Mouse (Mus musculus): ENCODE data around the gene Bnc1. TPM values are rescaled to one million over a fixed set of nuclear protein-coding genes. Genes with fewer than 3 reads are reported as not detected.
A peak's percentile ranks its signal among the peaks of the same experiment; 100 is the strongest.

Bnc1 gene
- not detected in 2 replicates for polyA plus RNA-seq (2012; ENCODE audit: insufficient read depth, insufficient read length, missing spikeins)

DNA sequence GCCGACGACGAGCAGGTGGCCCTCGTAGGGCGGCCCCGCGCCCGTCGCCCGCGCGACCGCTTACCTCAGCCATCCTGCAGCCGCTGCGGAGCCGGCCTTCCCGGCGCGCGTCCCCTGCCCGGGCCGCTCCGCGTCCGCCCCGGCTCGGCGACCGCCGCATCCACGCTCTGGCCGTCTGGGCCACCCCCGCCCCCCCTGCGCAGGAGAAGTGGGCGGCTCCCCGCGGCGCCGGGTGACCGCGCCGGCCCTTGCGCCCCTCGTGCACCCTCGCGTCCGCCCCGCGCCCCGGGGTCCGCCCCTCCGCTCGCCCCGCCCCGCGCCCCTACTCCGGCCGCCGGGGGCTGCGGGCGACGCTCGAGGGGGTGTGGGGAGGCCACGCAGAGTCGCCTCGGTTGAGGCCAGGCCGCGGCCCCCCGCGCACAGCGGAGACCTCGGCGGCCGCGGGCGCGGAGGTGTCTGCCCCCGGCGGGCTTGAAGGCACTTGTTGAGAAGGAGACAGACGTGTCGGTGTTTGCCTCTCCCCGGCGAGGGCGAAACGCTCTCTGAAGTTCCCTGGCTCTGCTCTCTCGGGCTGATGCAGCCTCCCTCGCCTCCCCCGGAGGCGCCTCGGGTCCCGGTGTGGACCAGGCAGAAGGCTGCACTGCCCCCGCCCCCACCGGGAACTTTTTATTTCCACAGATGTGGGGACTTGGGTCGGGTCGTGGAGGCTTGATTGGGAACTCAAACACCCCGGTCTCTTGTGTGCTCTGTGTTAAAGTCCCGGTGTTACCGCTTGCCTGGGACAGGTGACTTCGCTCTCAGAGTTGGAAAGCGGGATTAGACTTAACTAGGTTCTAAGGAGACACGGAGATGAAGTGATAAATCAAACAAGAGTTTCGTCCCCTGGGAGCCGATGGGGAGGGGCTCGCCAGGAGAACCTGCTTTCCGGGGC lies at the start of gene Bnc1:
Bnc1 (minus strand) TSS at position 162 of the 931 bp plus-strand sequence.
- H3K27ac ChIP-seq (replicated peaks; ENCODE audit: low read depth, low read length): no peak within 1 kb of the TSS
- 0 out of 2 replicates have a peak, but pooled peaks cover 3% of the 10 kb centered on the region for H3K4me1 ChIP-seq (ENCODE audit: control insufficient read depth, insufficient read depth, insufficient read length, low read length)
- H3K4me3 ChIP-seq (ENCODE audit: insufficient read depth, low read depth, low read length): peak within 1 kb of the TSS; percentile 39; the same call in 1 of the 2 replicates

DNA sequence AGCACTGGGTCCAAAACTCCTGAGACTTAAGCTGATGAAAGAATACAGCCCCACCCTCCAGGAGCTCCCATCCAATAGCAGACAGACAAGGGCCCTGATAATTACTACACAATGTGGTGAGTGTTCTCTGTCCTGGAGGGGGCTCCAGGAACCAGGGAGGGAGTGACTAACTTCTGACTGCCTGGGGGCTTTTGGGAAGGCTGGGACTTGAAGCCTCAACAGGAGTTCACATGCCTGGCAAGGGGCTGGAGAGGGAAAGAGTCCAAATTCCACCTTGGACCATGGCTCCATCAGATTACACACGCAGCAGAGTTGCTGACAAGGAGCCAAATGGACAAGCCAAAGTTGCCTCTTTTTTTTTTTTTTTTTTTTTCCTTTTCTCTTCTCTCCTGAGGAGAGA lies 41.3 kb upstream of the Bnc1 start:
- Histone ChIP-seq H3K4me3 (ENCODE audit: insufficient read depth, low read depth, low read length) (no peak overlapping the region), H3K4me1 (ENCODE audit: control insufficient read depth, insufficient read depth, insufficient read length, low read length) (no peaks in the 10 kb centered on the region), H3K27ac (replicated peaks; ENCODE audit: low read depth, low read length) (no peak overlapping the region)

DNA sequence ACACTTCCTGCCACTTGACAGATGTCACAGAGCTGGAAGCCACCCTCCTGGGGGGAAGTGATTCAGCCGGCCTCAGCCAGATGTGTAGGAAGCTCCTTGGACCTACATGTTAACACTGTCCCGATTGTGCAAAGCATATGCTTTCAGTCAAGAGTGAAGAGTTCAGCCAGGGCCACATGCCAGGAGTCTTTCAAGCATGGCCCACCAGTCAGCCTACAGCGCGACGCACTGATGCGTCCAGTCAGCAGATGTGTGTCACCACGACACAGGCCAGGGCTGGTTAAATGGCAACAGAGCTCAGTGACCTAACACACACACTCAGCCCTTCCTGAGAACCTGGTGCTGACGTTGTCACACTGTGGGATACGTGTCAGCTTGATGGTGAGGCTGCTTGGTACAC lies 37.6 kb upstream of the Bnc1 start:
- Histone ChIP-seq H3K4me3 (ENCODE audit: insufficient read depth, low read depth, low read length) (no peak overlapping the region), H3K27ac (replicated peaks; ENCODE audit: low read depth, low read length) (no peak overlapping the region), H3K4me1 (ENCODE audit: control insufficient read depth, insufficient read depth, insufficient read length, low read length) (no peaks in the 10 kb centered on the region)

DNA sequence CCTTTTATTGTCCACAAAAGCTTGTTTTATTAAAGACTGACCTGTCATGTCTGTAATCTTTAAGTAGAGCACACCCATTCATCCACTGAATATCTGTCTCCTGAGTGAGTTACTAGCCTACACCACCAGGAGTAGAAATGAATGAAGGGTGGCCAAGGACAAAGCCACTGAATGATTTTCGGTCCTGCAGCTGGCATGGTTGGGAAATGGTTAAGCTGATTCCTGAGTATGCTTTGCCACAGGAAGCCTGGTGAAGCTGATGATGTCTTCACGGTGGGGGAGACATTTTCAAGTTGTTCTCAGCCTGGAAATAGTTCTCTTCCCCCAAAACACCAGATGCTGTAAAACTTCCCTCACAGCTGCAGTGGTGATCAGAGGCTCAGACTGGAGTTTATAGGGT lies 33.7 kb upstream of the Bnc1 start:
- H3K4me3 ChIP-seq (ENCODE audit: insufficient read depth, low read depth, low read length): no peak overlapping the region
- no peaks in the 10 kb centered on the region for H3K4me1 ChIP-seq (ENCODE audit: control insufficient read depth, insufficient read depth, insufficient read length, low read length)
- no peak overlapping the region for H3K27ac ChIP-seq (replicated peaks; ENCODE audit: low read depth, low read length)

DNA sequence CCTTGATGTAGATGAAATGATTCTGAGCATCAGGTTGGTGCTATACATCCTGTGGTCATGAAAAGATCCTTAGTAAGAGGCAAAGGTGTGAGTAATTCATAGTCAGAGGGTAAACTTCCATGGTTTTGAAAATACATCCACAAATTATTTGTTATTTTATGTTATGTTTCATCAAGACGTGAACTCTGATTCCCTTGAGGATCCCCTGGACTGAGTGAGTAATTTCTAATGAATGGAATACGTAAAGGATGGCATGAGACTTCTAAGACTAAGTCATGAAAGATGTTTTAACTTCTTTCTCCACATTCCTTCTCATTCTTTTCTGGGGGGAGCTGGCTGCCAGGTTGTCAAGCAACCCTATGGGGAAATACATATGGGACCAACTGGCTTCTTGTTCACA lies 31.6 kb upstream of the Bnc1 start:
- H3K27ac ChIP-seq (replicated peaks; ENCODE audit: low read depth, low read length): no peak overlapping the region
- H3K4me1 ChIP-seq (ENCODE audit: control insufficient read depth, insufficient read depth, insufficient read length, low read length): no peaks in the 10 kb centered on the region
- H3K4me3 ChIP-seq (ENCODE audit: insufficient read depth, low read depth, low read length): no peak overlapping the region

DNA sequence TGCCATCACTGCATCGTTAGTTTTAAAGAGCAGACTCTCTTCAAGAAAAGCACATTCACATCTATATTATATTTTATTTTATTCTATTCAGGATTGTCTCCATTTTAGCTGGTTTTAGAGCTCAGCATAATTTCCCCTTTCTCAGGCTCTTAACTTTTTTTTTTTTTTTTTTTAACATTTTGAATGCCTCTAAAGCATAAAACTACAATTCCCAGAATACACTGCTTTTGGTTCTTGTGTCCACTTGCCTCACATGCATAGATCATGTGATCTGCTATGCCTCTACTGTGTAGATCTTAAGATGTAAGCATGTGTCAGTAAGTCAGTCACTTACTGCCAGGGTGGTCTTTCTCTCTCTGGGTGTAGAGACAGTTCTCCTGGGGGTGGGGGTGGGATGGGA lies 30.3 kb upstream of the Bnc1 start:
- Histone ChIP-seq H3K4me1 (ENCODE audit: control insufficient read depth, insufficient read depth, insufficient read length, low read length) (no peaks in the 10 kb centered on the region), H3K27ac (replicated peaks; ENCODE audit: low read depth, low read length) (no peak overlapping the region), H3K4me3 (ENCODE audit: insufficient read depth, low read depth, low read length) (no peak overlapping the region)

DNA sequence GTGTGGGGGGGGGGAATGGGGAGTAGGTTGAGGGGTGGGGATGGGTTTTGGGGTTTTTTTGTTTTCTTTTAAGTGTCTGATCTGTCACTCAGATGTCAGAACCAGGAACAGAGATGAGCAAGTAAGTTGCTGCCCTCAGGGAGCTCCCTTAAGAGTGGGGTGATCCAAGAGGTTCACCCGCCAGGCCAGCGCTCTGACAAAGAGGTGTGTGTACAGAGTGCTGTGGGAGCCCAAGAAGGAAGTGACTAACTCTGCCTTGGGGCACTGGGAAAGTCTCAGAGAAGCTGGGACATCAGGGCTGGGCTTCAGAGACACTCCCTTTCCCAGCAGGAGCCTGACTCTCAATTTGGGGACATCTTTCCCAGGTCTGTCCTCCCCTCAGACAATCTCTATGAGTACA lies 25.9 kb upstream of the Bnc1 start:
- Histone ChIP-seq H3K4me1 (ENCODE audit: control insufficient read depth, insufficient read depth, insufficient read length, low read length) (no peaks in the 10 kb centered on the region), H3K4me3 (ENCODE audit: insufficient read depth, low read depth, low read length) (no peak overlapping the region), H3K27ac (replicated peaks; ENCODE audit: low read depth, low read length) (no peak overlapping the region)

DNA sequence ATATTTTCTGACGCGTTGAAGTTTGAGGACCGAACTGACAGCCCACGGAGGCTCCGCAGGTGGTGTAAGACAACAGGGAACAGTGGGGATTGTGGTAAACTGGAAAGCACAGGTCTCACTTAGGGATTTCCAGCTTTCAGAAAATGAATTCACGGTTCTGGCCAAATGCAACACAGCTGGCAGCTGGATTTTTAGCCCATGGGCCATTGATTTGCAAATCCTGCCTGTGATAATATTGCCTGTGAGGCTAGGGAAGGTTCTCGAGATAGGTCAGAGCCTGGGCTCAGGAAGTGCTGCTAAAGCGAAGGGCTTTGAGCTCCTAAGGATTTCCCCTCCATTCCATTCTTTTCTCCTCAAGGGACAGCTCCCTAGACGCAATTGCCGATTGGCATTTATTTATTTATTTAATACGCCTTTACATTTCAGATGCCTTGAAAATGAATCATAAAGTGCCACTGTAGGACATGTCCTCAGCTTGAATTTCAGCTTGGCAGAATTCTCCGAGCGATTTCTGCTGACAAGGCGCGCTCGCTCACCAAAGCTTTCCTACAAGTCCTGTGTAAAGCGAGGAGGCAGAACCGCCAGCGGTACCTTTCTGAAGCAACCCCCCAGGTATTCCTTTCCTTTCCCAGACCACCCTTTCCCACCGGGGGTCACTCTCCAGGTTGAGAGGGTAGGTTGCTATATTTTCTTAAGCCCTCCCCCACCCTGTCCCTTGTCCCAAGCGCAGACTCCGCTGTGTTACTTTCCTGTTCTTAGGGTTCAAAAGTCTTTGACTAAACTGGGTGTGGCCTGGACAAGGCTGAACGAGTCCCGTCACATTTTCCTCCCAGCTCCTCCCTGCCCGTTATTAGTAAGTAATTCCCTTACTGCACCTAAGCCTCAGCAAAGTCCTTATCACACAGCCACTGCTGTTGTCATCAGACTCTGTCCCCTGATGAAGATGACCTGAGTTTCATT lies 24.9 kb upstream of the Bnc1 start:
- Histone ChIP-seq H3K4me1 (ENCODE audit: control insufficient read depth, insufficient read depth, insufficient read length, low read length) (no peaks in the 10 kb centered on the region), H3K27ac (replicated peaks; ENCODE audit: low read depth, low read length) (no peak overlapping the region), H3K4me3 (ENCODE audit: insufficient read depth, low read depth, low read length) (no peak overlapping the region; the same call in 1 of the 2 replicates)

DNA sequence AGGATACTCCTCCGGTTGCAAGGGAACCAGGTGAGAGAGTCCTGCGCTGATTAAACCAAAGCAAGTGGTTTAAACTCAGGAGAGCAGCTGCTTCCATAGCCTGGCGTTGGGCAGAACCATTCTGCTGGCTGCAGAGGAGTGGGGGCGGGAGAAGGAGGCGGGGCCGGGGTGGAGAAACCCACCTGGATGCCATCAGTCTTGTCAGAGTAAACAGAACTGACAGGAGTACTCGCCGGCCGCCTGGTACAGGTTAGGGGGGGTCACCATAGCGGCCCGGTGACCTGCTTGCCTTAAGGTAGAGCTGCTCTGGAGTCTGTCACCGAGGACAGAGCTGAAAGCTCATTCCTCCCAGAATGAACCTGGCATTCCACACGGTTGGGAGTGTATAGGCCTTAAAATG lies 20.4 kb upstream of the Bnc1 start:
- Histone ChIP-seq H3K4me3 (ENCODE audit: insufficient read depth, low read depth, low read length) (no peak overlapping the region), H3K27ac (replicated peaks; ENCODE audit: low read depth, low read length) (no peak overlapping the region), H3K4me1 (ENCODE audit: control insufficient read depth, insufficient read depth, insufficient read length, low read length) (no peaks in the 10 kb centered on the region)

DNA sequence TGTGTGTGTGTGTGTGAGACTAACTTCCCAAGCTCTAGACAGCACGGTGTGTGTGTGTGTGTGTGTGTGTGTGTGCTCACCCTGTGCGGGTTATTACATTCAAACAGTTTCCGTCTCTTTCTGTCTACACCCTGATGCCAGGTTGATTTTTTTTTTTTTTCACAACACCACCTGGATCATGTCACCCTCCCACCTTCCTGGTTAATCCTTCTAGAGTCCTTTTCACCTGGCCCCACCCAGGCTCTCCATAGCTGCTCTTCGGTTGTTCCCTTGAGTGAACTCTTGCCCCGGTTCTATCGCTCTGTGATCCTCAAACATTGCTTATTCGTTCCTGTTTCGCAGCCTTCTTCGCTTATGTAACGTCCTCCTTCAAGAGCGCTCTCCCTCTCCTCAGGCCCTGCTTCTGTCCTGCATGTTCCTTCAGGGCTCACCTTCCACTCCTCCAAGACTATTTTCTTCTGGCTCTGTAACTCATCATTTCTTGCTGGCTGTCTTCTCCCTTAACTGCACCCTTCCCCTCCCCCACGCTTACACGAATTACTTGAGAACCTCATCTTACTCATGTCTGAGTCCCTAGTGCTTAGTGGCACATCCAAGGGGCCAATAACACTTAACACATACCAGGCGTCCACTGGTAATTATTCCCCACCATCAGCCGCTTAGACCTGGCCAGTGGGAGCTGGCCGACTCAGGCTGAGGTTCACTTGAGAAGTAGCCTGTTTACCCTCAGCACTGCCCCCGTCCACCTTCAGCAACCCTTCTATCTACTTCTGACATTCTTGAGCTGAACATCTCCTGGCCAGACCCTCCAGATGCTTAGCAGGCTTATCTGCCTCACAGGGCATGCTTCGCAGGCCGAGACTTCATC lies 19.7 kb upstream of the Bnc1 start:
- no peaks in the 10 kb centered on the region for H3K4me1 ChIP-seq (ENCODE audit: control insufficient read depth, insufficient read depth, insufficient read length, low read length)
- H3K27ac ChIP-seq (replicated peaks; ENCODE audit: low read depth, low read length): no peak overlapping the region
- no peak overlapping the region for H3K4me3 ChIP-seq (ENCODE audit: insufficient read depth, low read depth, low read length)

DNA sequence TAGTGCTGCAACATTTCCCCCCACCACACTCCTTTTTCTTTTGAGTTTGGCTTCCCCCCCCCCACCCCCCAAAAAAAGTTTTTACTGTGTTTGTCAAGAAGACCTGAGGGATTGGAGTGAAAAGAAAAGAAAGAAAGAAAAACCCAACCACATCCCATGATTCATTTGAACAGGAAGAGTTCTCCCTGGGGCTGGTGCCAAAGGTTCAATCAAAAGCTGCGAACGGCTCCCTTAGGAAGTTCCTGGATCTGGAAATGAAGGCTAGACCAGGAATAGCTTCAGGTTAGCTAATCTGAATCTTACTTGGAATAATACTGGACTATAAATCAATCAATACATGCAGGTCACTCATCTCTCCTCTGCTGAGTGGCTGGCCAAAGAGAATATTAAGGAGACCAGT lies 15.1 kb upstream of the Bnc1 start:
- Histone ChIP-seq H3K27ac (replicated peaks; ENCODE audit: low read depth, low read length) (no peak overlapping the region), H3K4me3 (ENCODE audit: insufficient read depth, low read depth, low read length) (no peak overlapping the region), H3K4me1 (ENCODE audit: control insufficient read depth, insufficient read depth, insufficient read length, low read length) (no peaks in the 10 kb centered on the region)

DNA sequence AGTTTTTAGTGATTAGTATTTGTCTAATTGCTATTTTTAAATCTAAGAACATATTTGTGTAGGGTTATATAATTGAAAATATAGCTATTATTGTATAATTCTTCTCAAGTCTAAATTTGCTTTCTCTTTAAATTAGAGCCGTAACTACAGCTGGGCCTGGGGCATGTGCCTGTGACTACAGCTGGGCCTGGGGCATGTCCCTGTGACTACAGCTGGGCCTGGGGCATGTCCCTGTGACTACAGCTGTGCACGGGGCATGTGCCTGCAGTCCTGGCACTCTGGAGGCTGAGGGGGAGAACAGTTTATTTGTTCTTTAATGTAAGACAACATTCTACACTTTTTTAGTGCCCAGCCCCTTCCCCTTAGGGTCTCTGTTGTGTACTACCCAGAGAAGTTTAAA lies 12.1 kb upstream of the Bnc1 start:
- no peaks in the 10 kb centered on the region for H3K4me1 ChIP-seq (ENCODE audit: control insufficient read depth, insufficient read depth, insufficient read length, low read length)

DNA sequence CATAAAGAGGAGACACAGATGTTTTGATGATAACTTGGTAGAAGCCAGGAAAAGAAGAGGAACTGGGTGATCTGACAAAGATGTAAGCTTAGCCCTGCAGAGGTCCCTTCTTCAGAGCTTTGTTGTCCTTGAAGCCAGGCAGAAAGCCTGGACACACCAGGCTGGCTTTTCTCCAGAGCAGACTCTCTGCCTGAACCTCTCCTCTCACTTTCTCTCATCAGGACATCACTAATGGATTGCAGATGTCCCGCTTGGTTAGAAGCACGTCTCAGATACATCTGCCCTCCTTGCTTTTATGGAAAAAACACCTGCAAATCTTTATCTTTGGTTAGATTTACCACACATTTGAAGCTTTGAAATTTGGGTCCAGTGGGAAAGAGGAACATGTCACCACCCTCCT lies 7.7 kb upstream of the Bnc1 start:
- Histone ChIP-seq H3K4me1 (ENCODE audit: control insufficient read depth, insufficient read depth, insufficient read length, low read length) (no peaks in the 10 kb centered on the region), H3K27ac (replicated peaks; ENCODE audit: low read depth, low read length) (no peak overlapping the region)

More for the DNA sequence above, 12.1 kb upstream of the Bnc1 start:
- Histone ChIP-seq H3K4me3 (ENCODE audit: insufficient read depth, low read depth, low read length) (no peak overlapping the region), H3K27ac (replicated peaks; ENCODE audit: low read depth, low read length) (no peak overlapping the region)

DNA sequence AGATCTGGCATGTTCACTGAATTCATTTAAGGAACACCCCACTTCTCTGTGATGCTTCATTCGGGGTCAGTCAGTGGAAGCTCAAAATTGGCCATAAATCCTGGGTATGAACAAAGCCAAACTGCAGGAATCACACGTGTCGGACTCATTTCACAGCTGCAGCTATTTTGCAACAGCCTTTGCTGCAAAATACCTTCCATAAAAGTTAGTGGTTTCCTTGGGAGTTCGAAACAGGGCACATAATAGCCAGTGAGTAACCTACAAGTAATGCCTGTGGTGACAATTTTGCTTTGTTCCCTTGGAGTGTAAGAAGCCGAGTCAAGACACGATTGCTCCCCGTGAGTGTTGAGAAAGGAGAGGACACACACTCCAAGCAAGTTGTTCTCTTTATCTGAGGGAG lies 7.3 kb upstream of the Bnc1 start:
- Histone ChIP-seq H3K4me1 (ENCODE audit: control insufficient read depth, insufficient read depth, insufficient read length, low read length) (no peaks in the 10 kb centered on the region), H3K4me3 (ENCODE audit: insufficient read depth, low read depth, low read length) (no peak overlapping the region), H3K27ac (replicated peaks; ENCODE audit: low read depth, low read length) (no peak overlapping the region)

More for the DNA sequence above, 7.7 kb upstream of the Bnc1 start:
- no peak overlapping the region for H3K4me3 ChIP-seq (ENCODE audit: insufficient read depth, low read depth, low read length)
